Mouse (Mus musculus): ENCODE results near the gene Cep85l.

- TF ChIP-seq CTCF (IDR thresholded peaks at IDR 0.05; ENCODE audit: extremely low read depth, insufficient read depth, low read length) (no peak), POLR2A (IDR thresholded peaks at IDR 0.05; ENCODE audit: extremely low read depth, insufficient read depth, low read length) (no peak)
These were observed 36.5 kb upstream of the Cep85l start for GRCm38 (mm10) chr10:53416152-53416712.

All from cortical plate, adult 2 months (tissue).